Mouse (Mus musculus) liver, adult (tissue): ENCODE measurements at regions not wholly inside any gene's neighbourhood (a gene's known extent, or its start where the extent isn't known, plus 50 kb on each side); places are given as distances from the start of the nearest gene placed in this dataset.

Experiments used
- GATA4 ChIP-seq: IDR thresholded peaks from 2 replicates; pipeline ENCODE4 v1.6.1; 2014; ENCODE audit warnings: mild to moderate bottlenecking, low read length; ENCODE audit not compliant: insufficient replicate concordance

- TF ChIP-seq GATA4, result no peak
Measured at GRCm38 (mm10) chr13:3752334-3752733, 51.8 kb downstream of the Calml3 start.

GRCm38 (mm10) chr13:3751222-3751621 lies 52.9 kb downstream of the Calml3 start:
- TF ChIP-seq GATA4, result no peak

- peak; percentile 88; the same call in 1 of the 2 replicates for TF ChIP-seq GATA4
Measured at GRCm38 (mm10) chr13:3750756-3751155, 53.4 kb downstream of the Calml3 start.

- TF ChIP-seq GATA4, result no peak
Measured at GRCm38 (mm10) chr13:3749646-3750045, 54.5 kb downstream of the Calml3 start.

- TF ChIP-seq GATA4, result no peak
Measured at GRCm38 (mm10) chr13:3748859-3749258, 55.3 kb downstream of the Calml3 start.

- no peak for TF ChIP-seq GATA4
Measured at GRCm38 (mm10) chr13:3746524-3746923, 57.6 kb downstream of the Calml3 start.

- TF ChIP-seq GATA4, result no peak
Measured at GRCm38 (mm10) chr13:3744870-3745269, 59.2 kb downstream of the Calml3 start.

GRCm38 (mm10) chr13:3743692-3744457 lies 60.2 kb downstream of the Calml3 start:
- TF ChIP-seq GATA4, result peak; percentile 61; the same call in 1 of the 2 replicates

GRCm38 (mm10) chr13:3742763-3743401 lies 61.2 kb downstream of the Calml3 start:
- TF ChIP-seq GATA4, result no peak

GRCm38 (mm10) chr13:3742094-3742730 lies 61.9 kb downstream of the Calml3 start:
- TF ChIP-seq GATA4, result no peak

GRCm38 (mm10) chr13:3730699-3731021 lies 73.5 kb downstream of the Calml3 start:
- no peak for TF ChIP-seq GATA4

- no peak for TF ChIP-seq GATA4
Measured at GRCm38 (mm10) chr13:3729926-3730698, 74.0 kb downstream of the Calml3 start.

GRCm38 (mm10) chr13:3728888-3729287 lies 75.2 kb downstream of the Calml3 start:
- TF ChIP-seq GATA4, result no peak

GRCm38 (mm10) chr13:3726331-3726781 lies 77.8 kb downstream of the Calml3 start:
- no peak for TF ChIP-seq GATA4

- TF ChIP-seq GATA4, result no peak
Measured at GRCm38 (mm10) chr13:3725803-3726202, 78.3 kb downstream of the Calml3 start.
